Mouse (Mus musculus) kidney, postnatal 36 days (tissue): ENCODE measurements at regions not wholly inside any gene's neighbourhood (a gene's known extent, or its start where the extent isn't known, plus 50 kb on each side); places are given as distances from the start of the nearest gene placed in this dataset.
"Not testable (repeated sequence)": the region's sequence is repeated elsewhere in the genome, so short reads cannot be mapped to it uniquely, and the experiment has no call there.

Experiments used
- DNase-seq, 2 experiments: peaks; one replicate each; pipeline ENCODE4 v3.0.0; 2021 to 2022; ENCODE audit warnings: mixed read lengths in 2 of 2

DNA sequence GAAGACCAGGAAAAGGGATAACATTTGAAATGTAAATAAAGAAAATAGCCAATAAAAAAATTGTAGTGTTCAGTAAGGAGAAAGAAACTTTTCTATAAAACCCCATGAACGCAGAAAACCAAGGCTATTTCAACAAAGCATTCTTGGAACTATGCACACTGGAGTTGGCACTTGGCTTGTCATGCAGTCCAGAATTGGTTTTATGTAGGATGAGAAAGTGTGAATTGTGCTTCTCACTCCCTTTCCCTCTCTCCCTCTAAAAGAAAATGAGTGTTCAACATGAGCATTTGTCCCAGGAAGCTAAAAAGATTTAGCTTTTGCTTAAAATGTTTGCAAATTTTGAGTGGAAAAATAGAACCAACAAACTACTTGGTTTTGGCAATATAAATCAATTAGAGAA, 841.6 kb upstream of the Adam24 start:
- no peak for DNase-seq

DNA sequence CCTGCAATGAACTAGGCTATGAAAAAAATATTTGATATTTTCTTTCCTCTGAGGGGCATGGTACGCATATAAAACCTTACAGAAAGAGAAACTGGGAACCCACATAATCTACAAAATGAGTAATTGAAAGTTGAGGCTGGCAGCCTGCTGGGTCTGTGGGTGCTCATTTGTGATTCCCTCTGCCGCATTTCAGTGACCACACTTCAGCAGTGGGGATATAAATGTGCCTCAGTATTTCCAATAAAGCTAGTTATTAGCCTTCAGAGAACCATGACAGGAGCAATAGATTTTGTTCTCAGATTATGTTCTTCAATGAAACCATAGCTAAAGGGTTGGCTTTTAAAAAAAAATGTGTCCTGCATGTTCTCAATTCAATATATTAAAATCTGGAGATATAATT, 828.0 kb upstream of the Adam24 start:
- DNase-seq = no peak

DNA sequence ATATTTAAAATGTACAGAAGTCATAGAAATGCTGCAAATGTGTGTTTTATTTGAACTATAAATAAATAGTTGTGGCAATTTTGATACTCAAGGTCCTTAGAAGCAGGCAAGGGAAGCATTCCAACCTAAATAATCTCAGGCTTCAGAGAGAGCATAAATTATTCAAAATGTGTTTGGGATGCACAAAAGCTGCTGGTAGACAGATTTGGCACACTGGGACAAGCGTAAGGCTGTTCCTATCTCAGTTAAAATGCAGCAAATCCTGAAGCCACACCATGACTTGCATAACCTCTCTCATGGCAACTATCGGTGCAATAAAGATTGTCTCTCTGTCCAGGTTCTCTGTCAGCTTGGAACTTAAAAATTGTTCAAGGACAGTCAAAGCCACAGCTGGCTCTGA, 812.3 kb upstream of the Adam24 start:
- DNase-seq = no peak

DNA sequence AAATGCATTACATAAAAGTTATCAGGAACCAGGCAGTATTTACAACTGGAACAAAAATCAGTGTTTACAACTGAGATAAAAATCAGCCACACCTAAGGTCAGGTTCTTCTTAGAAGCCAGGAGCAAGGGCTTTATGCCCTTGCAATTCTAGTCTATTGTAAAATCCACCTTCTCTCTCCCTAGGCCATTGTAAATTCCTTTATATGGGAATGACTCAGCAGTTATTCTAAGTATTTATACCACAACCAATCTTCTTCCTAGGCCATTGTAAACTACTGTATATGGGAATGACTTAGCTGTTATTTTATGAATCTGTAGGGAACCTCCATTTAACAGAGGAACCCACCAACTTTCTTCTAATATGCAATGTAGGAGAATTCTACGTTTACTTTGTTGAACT, 772.6 kb upstream of the Adam24 start:
- no peak for DNase-seq

DNA sequence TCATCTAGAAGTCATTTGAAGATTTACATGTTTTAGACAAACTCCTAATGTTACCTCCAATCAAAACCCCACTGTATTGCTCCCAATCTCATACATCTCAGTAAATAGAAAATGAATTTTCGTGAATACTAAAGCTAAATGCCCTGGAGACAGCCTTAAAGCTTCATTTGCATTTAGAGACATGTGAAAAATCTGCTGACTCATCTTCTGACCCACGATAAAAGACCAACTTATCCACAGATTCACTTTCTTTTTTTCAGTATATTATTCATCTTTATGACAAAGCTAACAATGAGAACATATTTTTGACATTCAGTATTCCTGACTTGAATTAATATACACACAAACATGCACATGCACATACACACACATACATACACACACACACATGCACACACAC, 762.0 kb upstream of the Adam24 start:
- no peak for DNase-seq

DNA sequence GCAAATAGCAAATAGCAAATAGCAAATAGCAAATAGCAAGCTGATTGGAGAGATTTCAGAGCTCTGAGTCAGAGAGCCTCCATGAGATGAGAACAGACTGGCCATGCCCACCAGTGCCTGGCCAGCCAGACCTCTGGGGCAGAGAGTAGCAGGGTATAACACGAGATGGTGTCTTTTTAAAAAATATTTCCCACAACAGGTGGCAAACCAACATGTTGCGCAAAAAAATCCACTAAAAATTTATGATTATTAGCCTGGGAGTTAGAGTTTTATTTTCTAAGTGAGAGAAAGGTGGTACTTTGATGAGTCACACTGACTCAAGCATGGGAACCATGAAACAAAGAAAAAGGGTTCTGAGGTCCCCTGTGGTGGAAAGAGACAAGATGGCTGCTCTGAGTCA, 753.5 kb upstream of the Adam24 start:
- no peak for DNase-seq

DNA sequence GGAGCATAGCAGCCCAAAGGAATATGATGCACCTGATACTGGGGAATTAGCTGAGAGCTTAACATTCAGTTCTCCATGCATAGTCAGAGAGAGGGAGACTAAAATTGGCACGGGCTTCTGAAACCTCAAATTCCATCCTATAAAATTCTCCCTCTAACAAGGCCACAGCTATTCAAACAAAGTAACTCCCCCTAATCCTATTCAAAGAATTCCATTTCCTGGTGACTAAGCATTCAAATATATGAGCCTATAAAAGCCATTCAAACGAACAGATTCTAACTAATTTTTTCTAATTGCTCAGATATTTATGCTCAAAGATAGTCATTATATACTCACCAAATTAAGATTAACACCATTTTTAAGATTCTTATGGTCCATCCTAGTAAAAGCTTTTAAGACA, 751.1 kb upstream of the Adam24 start:
- no peak for DNase-seq

DNA sequence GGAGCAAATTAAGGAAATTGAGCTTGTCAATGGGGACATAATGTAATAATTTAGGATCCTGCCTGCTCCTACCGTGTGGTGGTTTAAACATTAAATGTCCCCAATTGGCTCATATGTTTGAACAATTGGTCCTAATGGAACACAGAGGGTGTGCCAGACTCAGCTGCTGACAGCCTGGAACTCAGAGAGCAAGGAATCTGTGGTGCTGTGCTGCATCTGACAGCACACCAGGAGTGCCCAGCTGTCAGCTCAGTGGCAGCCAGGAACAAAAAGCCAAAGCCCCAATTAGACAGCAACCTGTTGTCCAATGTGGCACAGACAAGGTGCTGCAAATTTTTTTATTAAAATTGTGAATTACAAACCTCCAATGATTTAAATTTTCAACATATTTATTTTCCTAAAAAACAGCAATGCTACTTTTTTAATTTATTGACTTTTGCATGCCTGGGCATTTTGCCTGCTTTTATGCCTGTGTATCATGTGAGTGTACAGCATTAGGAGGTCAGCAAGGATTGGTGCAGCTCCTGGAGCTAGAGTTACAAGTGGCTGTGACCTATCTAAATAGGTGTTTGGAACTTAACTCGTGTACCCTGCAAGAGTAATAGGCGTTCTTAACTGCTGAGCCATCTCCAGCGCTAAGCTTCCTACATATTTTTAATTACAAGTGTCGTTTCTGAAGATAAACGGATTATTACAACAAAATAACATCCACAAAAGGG, 724.5 kb upstream of the Adam24 start:
- no peak for DNase-seq

DNA sequence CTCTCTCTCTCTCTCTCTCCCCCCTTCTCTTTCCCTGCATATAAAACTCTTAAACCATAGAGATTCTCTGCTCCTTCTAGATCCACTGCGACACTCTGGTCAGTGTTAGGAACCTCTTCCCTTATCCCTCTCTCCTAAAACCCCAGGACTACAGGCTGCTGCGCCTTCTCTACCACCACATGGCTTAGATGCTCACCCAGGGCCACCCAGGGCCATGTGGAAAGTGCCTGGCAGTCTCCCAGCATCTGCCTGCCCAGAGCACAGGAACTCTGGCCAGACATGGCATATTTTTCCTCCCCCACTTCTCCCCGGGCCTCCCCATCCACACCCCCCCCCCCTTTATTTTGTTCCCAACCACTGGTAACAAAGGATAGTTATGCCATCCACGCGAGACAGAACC, 720.4 kb upstream of the Adam24 start:
- no peak for DNase-seq

DNA sequence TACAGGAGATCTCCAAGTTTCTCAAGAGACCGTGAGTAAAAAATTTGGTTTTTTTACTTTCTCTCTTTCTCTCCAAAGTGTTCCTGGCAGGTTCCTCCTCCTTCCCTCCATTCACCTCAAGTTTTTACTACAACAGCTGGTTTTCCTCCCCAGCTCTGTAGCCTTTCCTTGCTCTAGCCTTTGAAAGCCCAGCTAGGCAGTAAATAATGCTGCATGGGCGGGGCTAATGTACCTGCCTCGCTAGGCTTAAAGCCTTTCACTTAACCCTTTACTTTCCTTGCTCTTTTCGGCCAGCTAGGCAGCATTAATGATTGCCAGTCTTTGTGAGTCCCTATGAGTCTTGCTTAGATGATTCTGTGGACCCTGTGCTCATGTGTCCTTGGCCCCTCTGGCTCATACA, 720.0 kb upstream of the Adam24 start:
- DNase-seq = peak in 1 of 2 experiments; percentile 11

DNA sequence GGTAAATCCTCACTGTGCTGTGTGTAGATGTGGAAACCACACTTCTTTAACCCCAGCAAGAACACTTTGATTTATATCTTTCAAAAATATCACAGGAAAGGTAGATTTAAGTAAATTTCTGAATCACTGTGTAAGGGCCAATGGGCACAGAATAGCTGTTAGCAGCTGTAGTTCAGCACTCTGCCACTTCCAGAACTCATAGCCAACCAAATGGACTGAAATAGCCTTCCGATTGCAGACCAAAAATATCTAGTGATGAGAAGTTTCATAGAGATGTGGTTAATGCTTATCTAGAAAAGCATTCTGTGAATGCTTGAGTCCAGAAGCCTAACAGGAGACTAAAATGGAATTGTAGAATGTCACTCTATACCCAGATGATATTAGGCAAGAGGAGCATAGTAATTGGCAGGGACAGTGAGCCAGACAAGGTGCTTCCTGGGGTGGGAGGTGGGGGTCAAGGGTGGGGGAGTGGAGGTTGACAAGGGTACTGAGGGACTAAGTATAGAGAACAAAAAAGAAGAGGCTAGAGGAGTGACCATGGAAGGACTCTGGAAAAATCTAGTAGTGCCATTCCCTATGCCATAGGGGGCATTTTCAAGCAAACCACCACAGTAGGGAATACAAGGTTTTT, 669.6 kb upstream of the Adam24 start:
- DNase-seq = no peak

DNA sequence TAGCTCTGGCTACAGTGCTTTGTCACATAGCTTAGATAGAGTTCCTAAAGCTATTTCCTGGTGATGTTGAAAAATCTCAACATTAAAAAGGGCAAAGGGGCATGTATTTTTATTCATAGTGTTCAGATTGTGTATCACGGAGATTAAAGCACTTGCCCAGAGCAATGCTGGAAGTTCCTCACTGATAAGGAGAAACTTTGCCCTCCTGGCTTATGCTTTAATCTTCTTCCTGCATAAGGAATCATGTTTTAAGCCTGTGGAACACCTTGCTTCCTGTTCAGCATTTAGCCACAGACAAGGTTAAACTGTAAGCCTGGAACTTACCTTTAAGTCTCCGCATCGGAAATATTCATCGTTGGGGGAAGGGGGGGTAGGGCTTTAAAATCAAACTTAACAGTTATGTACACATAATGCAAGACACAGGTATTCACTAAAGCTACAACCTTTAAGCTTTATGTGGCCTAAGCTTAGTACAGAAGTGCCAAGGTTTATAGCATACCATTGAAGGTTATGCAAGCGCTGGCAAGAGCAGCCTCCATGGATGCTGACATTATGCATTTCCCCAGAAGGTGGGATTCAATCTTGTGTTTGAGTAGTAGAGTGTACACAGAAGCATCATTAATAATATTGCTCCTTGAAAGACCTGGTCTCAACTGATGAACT, 655.5 kb upstream of the Adam24 start:
- DNase-seq = no peak

DNA sequence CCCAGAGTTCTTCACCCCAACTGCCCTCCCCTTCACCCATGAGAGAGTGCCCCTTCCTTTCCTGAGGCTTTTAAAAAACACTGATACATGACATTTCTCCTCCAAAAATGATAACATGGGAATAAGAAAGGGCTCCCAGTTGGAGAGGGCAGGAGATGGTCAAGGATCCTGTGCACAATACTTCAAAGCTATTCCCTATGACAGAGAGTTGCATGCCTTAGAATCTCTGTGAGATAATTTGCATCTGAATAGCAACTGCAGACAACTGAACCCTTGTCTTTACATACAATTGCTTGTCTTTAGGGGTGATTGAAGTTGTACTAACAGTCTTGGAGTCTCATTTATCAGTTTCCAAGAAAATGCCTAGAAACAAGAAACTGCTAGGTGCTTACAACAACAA, 610.7 kb upstream of the Adam24 start:
- no peak for DNase-seq

DNA sequence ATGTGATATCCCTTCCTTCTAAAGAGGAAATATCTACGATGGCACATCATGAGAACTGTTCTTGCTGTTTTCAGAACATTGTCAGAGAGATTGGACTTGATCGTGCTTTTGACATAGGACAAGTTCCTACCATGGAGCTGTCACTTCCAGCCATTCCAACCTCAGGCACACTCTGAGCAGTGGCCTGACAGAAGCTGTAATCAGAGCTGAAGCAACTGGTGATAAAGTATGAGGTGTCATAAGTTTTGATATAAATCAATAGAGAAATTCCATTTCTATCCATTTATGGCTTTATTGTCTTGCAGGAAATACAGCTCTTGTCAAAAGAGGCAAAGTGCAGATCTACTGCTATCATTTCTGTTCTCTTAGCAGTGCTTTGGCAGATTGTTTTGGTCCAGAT, 603.7 kb upstream of the Adam24 start:
- DNase-seq = no peak

DNA sequence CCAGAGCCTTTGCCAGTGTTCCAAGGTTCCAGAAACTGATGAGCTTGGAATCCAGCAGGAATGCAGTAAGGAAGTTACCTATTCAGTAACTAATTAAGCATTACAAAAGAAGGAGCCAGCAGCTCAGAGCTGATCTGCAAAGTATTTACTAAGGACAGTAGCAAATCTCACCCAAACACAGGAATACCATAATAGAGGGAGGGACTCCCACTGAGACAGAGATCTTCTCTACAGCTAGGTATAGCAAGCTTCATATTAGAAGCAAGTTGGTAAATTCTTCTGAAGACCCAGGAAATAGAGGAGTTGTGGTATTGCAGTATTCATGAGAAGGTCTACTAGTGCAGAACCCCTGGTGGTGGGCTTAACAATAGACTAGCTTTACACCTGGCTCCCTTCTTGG, 593.9 kb upstream of the Adam24 start:
- not testable (repeated sequence) for DNase-seq

DNA sequence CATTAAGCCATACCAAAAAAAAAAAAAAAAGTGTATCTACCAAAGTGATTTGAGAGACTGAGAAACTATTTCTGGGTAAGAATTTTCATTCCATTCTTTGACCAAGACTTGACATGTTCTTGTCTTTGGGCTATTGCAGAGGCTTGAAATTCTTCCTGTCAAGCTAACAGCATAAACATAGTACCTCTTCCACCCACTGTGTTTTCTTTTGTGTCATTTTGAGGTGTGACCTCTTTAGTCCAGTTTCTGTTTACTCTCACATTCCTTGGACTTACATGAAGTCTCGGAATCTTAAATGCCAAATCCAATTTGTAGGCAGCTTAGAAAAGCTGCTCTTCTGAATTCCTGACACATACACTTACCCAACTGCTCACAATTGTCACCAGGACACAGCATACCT, 590.7 kb upstream of the Adam24 start:
- no peak for DNase-seq

DNA sequence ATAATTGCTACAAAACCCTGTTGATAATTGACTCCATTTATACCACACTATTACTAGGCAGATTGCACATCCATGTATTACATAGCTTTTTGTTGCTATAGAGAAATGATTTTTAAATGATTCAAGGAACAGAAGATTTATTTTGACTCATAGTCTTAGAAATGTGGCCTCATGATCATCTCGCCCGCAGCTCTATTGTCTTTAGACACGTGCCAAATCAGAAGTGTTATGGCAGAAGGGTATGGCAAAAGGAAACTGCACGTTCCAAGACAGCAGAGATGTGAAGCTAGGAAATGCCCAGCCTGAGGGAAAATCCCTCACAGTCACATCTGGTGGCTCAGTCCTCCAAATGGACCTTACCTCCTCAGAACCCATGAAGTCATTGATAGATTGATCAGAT, 585.5 kb upstream of the Adam24 start:
- DNase-seq = no peak

DNA sequence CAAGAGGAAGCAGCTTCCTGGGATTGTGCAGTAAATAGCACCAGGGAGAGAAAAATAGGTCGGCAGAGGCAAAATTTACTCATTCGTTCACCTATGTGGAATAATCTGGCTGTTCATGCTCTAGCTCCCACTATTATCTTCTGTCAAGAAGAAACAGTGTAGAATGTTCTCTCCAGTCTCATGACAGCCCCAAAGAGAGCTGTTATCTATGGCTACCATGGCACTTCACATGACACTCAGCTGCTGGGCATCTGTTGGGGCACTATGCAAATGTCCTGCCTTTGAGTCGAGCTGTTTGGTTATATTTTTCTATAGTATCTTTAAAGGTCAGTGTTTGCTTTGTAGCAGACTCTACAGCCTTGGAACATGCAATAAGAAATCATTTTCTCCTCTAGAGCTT, 550.5 kb upstream of the Adam24 start:
- DNase-seq = no peak

DNA sequence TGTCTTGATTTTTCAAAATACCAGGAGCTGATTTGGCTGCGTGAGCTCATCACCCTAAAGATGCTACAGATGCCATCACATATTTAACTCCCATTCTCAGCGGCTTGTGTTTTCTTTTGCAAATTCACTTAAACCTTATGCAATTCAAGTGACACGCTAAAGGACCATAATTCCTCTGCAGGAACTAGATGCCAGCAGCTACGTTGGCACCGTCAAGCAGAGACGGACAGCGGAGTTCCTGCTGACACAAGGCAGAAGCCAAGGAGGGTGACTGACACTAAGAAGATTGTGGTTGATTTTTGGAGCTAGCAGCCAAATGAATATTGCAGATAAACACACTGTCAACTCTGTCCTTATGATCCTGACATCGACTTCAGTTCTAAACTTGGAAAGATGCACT, 547.7 kb upstream of the Adam24 start:
- no peak for DNase-seq

DNA sequence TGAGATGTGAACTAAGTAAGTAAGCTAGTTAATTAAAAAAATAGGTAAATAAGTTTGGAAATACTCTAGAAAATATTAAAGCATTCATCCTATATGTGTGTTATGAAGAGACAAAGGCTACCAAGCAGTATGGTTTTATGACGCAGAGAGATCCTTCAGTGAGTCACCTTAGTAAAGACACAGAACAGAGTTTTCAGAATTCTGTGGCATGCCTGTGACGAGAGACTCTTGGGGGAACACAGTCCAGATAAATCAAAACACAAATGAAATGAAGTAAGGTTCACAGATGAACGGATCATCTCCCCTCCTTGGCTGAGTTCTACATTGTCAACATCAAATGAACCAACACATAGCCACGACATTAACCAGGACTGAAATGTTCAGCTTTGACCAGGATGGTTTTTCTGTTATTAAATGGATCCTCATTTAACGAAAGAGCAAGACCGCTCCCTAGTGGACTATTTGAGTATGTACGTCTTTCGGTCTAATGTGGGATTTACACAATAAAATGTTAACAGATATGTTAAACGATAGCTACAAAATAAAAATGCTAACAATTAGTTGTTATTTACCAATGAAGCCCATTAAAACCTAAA, 542.1 kb upstream of the Adam24 start:
- peak; percentile 8 to 16 for DNase-seq

DNA sequence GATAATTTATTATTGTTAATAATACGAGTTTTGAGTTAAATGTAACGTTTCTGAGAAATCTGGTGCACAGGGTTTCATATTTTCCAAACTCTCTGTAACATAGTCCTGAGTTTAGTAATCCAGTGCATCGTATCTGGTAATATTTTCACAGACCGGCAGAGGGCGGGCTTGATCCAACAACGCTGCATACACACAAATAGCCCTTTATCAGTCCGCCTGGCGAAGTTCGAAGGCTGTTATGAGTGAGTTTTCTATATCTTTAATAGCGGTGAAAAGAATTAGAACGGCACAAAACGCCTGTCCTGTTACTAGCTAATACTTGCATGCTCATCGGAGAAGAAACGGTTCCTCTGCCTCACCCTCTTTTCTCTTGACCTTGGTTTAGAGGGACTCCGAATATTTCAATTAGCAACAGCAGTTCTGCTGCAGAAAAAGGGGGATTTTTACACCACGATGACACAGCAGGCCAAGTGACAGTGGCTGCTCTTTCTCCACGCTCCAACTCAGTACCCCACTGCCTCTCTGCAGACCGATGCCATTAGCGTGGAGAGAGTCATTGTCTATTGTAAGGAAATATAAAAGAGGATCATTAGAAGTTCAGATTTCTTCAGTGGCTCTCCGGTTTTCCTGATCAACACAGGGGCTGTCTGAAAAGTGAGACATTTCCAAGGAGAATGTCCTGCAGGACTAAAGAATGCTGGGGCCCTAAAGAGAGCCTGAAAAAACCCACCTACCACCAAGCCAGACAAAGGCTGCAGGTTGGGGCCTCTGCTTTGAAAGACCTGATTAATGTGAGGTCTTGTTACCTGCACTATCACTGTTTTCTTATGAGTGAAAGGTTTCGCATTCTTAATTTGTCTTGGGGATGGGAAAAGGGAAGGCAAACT, 523.7 kb upstream of the Adam24 start:
- DNase-seq = peak; percentile 49 to 83

DNA sequence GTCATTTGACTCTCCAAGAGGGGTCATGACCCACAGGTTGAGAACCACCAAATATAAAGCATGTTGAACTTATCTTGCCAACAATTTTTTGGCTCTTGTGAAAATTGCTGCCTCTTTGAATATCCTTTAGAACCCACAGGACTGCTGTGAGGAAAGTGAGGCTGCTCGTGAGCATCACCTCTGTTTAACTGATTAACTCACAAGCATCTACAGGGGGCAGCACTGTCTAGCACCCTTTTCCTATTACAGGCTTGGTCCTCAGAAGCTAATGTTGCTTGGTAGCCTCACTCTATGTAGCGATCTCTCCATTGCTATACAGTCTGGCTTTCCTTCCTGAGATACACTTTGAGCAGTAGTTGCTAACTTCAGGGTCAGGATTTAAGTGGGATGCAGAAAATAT, 522.4 kb upstream of the Adam24 start:
- DNase-seq = no peak
